18 mouse cellular contexts compared by ENCODE assay signal in genomic region chr11:69516151-69516640, GRCm38 (mm10). TPM values are rescaled to one million over a fixed set of nuclear protein-coding genes. Genes with fewer than 3 reads are reported as not detected.
DNase-seq lines count a peak whose midpoint lies in the region; ATAC-seq lines count a peak whose summit lies in the region.
"Had no signal": no experiment of that assay in that cellular context is flagged by ENCODE, and none has a peak within 500 bp of the region (broad histone marks: within the 10 kb centered on the region; RNA-seq: fewer than 3 reads in every experiment).

No protein-coding gene starts in this region.

- H3K4me2 ChIP-seq in forebrain, embryonic 13.5 days: no peak overlapping the region
- no peak overlapping the region for H3K4me2 ChIP-seq in liver, embryonic 16.5 days (ENCODE audit: low read depth, low read length)
- peak overlapping the region; percentile 33 for H3K4me2 ChIP-seq in embryonic facial prominence, embryonic 13.5 days
- H3K4me2 ChIP-seq: liver, embryonic 15.5 days; midbrain, embryonic 11.5 days had no signal

- no peak for ATAC-seq in forebrain, embryonic 13.5 days
- ATAC-seq in liver, embryonic 16.5 days (ENCODE audit: low read depth): no peak
- ATAC-seq in embryonic facial prominence, embryonic 13.5 days (ENCODE audit: insufficient number of reproducible peaks, insufficient read depth, low FRiP score, low TSS enrichment, low read depth): no peak
- ATAC-seq in monocyte, adult 5-6 weeks (replicated peaks; ENCODE audit: insufficient number of reproducible peaks, low FRiP score, low TSS enrichment, poor library complexity, severe bottlenecking): peak; percentile 13; the same call in 1 of the 2 replicates
- ATAC-seq: inflammation-experienced regulatory T-cells, adult 6 months had no signal

- WGBS in forebrain, embryonic 10.5 days: 74% methylated on average over 15 of the region's 15 CpGs
- 78% methylated on average over 15 of the region's 15 CpGs for WGBS in forebrain, embryonic 13.5 days
- WGBS in liver, embryonic 16.5 days (ENCODE audit: insufficient replicate concordance): 42% methylated on average over 15 of the region's 15 CpGs
- WGBS in embryonic facial prominence, embryonic 13.5 days: 51% methylated on average over 15 of the region's 15 CpGs

- H3K4me1 ChIP-seq in forebrain, embryonic 10.5 days: peaks cover 10% of the 10 kb centered on the region
- H3K4me1 ChIP-seq in forebrain, embryonic 13.5 days: no peaks in the 10 kb centered on the region
- peaks cover 22% of the 10 kb centered on the region for H3K4me1 ChIP-seq in liver, embryonic 16.5 days (ENCODE audit: control insufficient read depth, low read depth, low read length)
- H3K4me1 ChIP-seq in embryonic facial prominence, embryonic 13.5 days: peaks cover 25% of the 10 kb centered on the region

- H3K9me3 ChIP-seq in forebrain, embryonic 10.5 days: no peaks in the 10 kb centered on the region
- no peaks in the 10 kb centered on the region for H3K9me3 ChIP-seq in forebrain, embryonic 13.5 days (replicated peaks)
- H3K9me3 ChIP-seq in liver, embryonic 16.5 days (replicated peaks; ENCODE audit: control insufficient read depth, low read length): no peaks in the 10 kb centered on the region
- H3K9me3 ChIP-seq in embryonic facial prominence, embryonic 13.5 days: no peaks in the 10 kb centered on the region
- H3K9me3 ChIP-seq: hindbrain, embryonic 10.5 days; liver, embryonic 15.5 days had no signal

- DNase-seq in forebrain, embryonic 10.5 days (ENCODE audit: extremely low spot score, low spot score): no peak
- no peak for DNase-seq in liver
- no peak for DNase-seq in lung, postnatal 25 days (ENCODE audit: low spot score)
- DNase-seq in lung, adult 18-20 months: no peak
- DNase-seq: cerebellum, adult 11-12 months; cerebellum, postnatal 25 days; gastrocnemius, postnatal 36 days; left cerebral cortex, postnatal 4 days; retina, postnatal 1 day; thymus, adult 2 months had no signal

- peak overlapping the region; percentile 53; the same call in 1 of the 2 replicates for H3K27ac ChIP-seq in forebrain, embryonic 10.5 days
- no peak overlapping the region for H3K27ac ChIP-seq in forebrain, embryonic 13.5 days
- peak overlapping the region; percentile 32 for H3K27ac ChIP-seq in liver, embryonic 16.5 days (ENCODE audit: low read length)
- H3K27ac ChIP-seq in embryonic facial prominence, embryonic 13.5 days: peak overlapping the region; percentile 79
- H3K27ac ChIP-seq: hindbrain, embryonic 10.5 days; liver, embryonic 15.5 days had no signal

- no peak overlapping the region for H3K4me3 ChIP-seq in forebrain, embryonic 10.5 days
- no peak overlapping the region for H3K4me3 ChIP-seq in forebrain, embryonic 13.5 days
- no peak overlapping the region for H3K4me3 ChIP-seq in liver, embryonic 16.5 days (ENCODE audit: low read depth, low read length)
- H3K4me3 ChIP-seq in embryonic facial prominence, embryonic 13.5 days: no peak overlapping the region
- H3K4me3 ChIP-seq: hindbrain, embryonic 10.5 days; liver, embryonic 15.5 days had no signal

- no peak overlapping the region for H3K9ac ChIP-seq in forebrain, embryonic 13.5 days
- H3K9ac ChIP-seq in liver, embryonic 16.5 days (ENCODE audit: low read depth, low read length): no peak overlapping the region
- peak overlapping the region; percentile 49; the same call in 1 of the 2 replicates for H3K9ac ChIP-seq in embryonic facial prominence, embryonic 13.5 days
- H3K9ac ChIP-seq: liver, embryonic 15.5 days had no signal

- H3K36me3 ChIP-seq in forebrain, embryonic 10.5 days (replicated peaks): no peaks in the 10 kb centered on the region; the same call in 1 of the 2 replicates
- no peaks in the 10 kb centered on the region for H3K36me3 ChIP-seq in forebrain, embryonic 13.5 days (ENCODE audit: poor library complexity, severe bottlenecking)
- no peaks in the 10 kb centered on the region for H3K36me3 ChIP-seq in liver, embryonic 16.5 days (ENCODE audit: control insufficient read depth, insufficient read depth)
- no peaks in the 10 kb centered on the region for H3K36me3 ChIP-seq in embryonic facial prominence, embryonic 13.5 days
- H3K36me3 ChIP-seq: hindbrain, embryonic 10.5 days; liver, embryonic 15.5 days had no signal

- no peaks in the 10 kb centered on the region for H3K27me3 ChIP-seq in forebrain, embryonic 10.5 days (ENCODE audit: poor library complexity, severe bottlenecking)
- no peaks in the 10 kb centered on the region for H3K27me3 ChIP-seq in forebrain, embryonic 13.5 days
- H3K27me3 ChIP-seq in liver, embryonic 16.5 days (ENCODE audit: control insufficient read depth, insufficient read depth, low read depth, low read length): no peaks in the 10 kb centered on the region
- H3K27me3 ChIP-seq in embryonic facial prominence, embryonic 13.5 days: no peaks in the 10 kb centered on the region; the same call in 1 of the 2 replicates

RNA-seq across cellular contexts. Expression of gene Dnah2, which starts 32.7 kb away (rescaled TPM):
- 1.5 TPM in 2 replicates for polyA plus RNA-seq in forebrain, embryonic 10.5 days (2016; fragmentation: Nextera tagmentation; extraction: Ambion mirVana)
- polyA plus RNA-seq in forebrain, embryonic 13.5 days (2015; fragmentation: Nextera tagmentation; extraction: Ambion mirVana): 1.7 and 2.0 TPM in 2 replicates
- 0.07 and 0.09 TPM in 2 replicates for polyA plus RNA-seq in liver, embryonic 16.5 days (2015; fragmentation: Nextera tagmentation; extraction: Ambion mirVana)
- 4.2 and 4.4 TPM in 2 replicates for polyA plus RNA-seq in embryonic facial prominence, embryonic 13.5 days (2015; fragmentation: Nextera tagmentation; extraction: Ambion mirVana)
- total RNA-seq in monocyte, adult 5-6 weeks (2017): 1.4 to 6.4 TPM (median 4.7 TPM) in 3 replicates

RNA-seq across cellular contexts. Expression of gene Efnb3, which starts 43.8 kb away (rescaled TPM):
- 27.9 and 28.7 TPM in 2 replicates for polyA plus RNA-seq in forebrain, embryonic 10.5 days (2016; fragmentation: Nextera tagmentation; extraction: Ambion mirVana)
- 63.1 and 72.0 TPM in 2 replicates for polyA plus RNA-seq in forebrain, embryonic 13.5 days (2015; fragmentation: Nextera tagmentation; extraction: Ambion mirVana)
- 0.27 and 0.39 TPM in 2 replicates for polyA plus RNA-seq in liver, embryonic 16.5 days (2015; fragmentation: Nextera tagmentation; extraction: Ambion mirVana)
- polyA plus RNA-seq in embryonic facial prominence, embryonic 13.5 days (2015; fragmentation: Nextera tagmentation; extraction: Ambion mirVana): 43.4 and 46.3 TPM in 2 replicates
- total RNA-seq in monocyte, adult 5-6 weeks (2017): 0.49 to 0.96 TPM in 2 of 3 replicates, not detected in the other

Comparison
In these comparisons a context has a peak if more than half of its experiments do, and no peak if none do; other contexts are left out.
1. RNA of gene Efnb3, which starts 43.8 kb away (polyA plus RNA-seq): 63.1 to 72.0 TPM in forebrain, embryonic 13.5 days, 43.4 to 46.3 TPM in embryonic facial prominence, embryonic 13.5 days and 27.9 to 28.7 TPM in forebrain, embryonic 10.5 days; 0.27 to 0.39 TPM in liver, embryonic 16.5 days; every median in the first group is over 10 times any median in the second.